Mouse (Mus musculus) stomach, embryonic 16.5 days (tissue): ENCODE measurements around the gene Pced1a. TPM values are rescaled to one million over a fixed set of nuclear protein-coding genes. Genes with fewer than 3 reads are reported as not detected.
"Not testable (repeated sequence)": the region's sequence is repeated elsewhere in the genome, so short reads cannot be mapped to it uniquely, and the experiment has no call there.

Experiments used
- ATAC-seq: fragments of 200-750 bp; cut with Nextera tagmentation; 2 replicates; pipeline ENCODE4 v1.8.0; 2017; ENCODE audit warnings: moderate number of reproducible peaks, moderate TSS enrichment; ENCODE audit not compliant: insufficient read depth, low FRiP score
- H3K27ac ChIP-seq: fragments of 300-500 bp; sonication (generic); 2 replicates; pipeline ENCODE4 v1.5.1; 2014; ENCODE audit warnings: low read length
- H3K27me3 ChIP-seq: fragments of 300-500 bp; sonication (generic); 2 replicates; pipeline ENCODE4 v1.6.1; 2014; ENCODE audit warnings: low read length, control low read depth, mixed read lengths; ENCODE audit not compliant: control insufficient read depth, insufficient read depth
- H3K36me3 ChIP-seq: fragments of 300-500 bp; sonication (generic); 2 replicates; pipeline ENCODE4 v1.6.1; 2014; ENCODE audit warnings: low read length; ENCODE audit not compliant: control insufficient read depth, insufficient read depth
- H3K4me1 ChIP-seq: fragments of 300-500 bp; sonication (generic); 2 replicates; pipeline ENCODE4 v1.6.1; 2014; ENCODE audit warnings: low read length, control low read depth, mixed read lengths; ENCODE audit not compliant: control insufficient read depth, insufficient read depth
- H3K4me2 ChIP-seq: fragments of 300-500 bp; sonication (generic); 2 replicates; pipeline ENCODE4 v1.6.1; 2014; ENCODE audit warnings: low read depth, low read length, mixed read lengths
- H3K4me3 ChIP-seq: fragments of 300-500 bp; sonication (generic); replicated peaks from 2 replicates; pipeline ENCODE4 v1.5.1; 2014; ENCODE audit warnings: mild to moderate bottlenecking, low read length
- H3K9ac ChIP-seq: fragments of 300-500 bp; sonication (generic); 2 replicates; pipeline ENCODE4 v1.6.1; 2014; ENCODE audit warnings: low read length
- H3K9me3 ChIP-seq: fragments of 300-500 bp; sonication (generic); replicated peaks from 2 replicates; pipeline ENCODE4 v1.6.1; 2016; ENCODE audit warnings: low read length, control low read depth; ENCODE audit not compliant: control insufficient read depth
- WGBS: fragments of 180-500 bp; shearing (Covaris S2); extraction: QIAGEN DNeasy Blood & Tissue Kit; methylation state at CpG from one replicate; pipeline ENCODE4 v1.1.7; 2014; 5-methylcytosine and 5-hydroxymethylcytosine counted together
- polyA plus RNA-seq: library from polyadenylated mRNA; unstranded; fragments of >200 nt; fragmentation: Nextera tagmentation; extraction: Ambion mirVana; gene quantifications from 2 replicates; pipeline ENCODE4 v1.2.1, GENCODE M21; 2015

Gene Pced1a
- polyA plus RNA-seq, 1 experiment from 2014 or later = 16.4 TPM

- no peak overlapping the region for H3K9ac ChIP-seq
- H3K4me1 ChIP-seq = no peaks in the 10 kb centered on the region
- H3K9me3 ChIP-seq = no peaks in the 10 kb centered on the region
- 60% methylated on average over 6 of the region's 6 CpGs for WGBS
- H3K27ac ChIP-seq = no peak overlapping the region
- no peaks in the 10 kb centered on the region for H3K27me3 ChIP-seq
- H3K4me2 ChIP-seq = no peak overlapping the region
- H3K4me3 ChIP-seq = no peak overlapping the region
- H3K36me3 ChIP-seq = no peaks in the 10 kb centered on the region
- ATAC-seq = no peak
Observed at GRCm38 (mm10) chr2:130383895-130384294, 40.6 kb downstream of the Pced1a start.

GRCm38 (mm10) chr2:130383205-130383604 is 41.3 kb downstream of the Pced1a start:
- Histone ChIP-seq H3K4me2 (no peak overlapping the region), H3K9me3 (no peaks in the 10 kb centered on the region), H3K27ac (no peak overlapping the region), H3K36me3 (no peaks in the 10 kb centered on the region), H3K27me3 (no peaks in the 10 kb centered on the region), H3K4me1 (no peaks in the 10 kb centered on the region), H3K9ac (no peak overlapping the region), H3K4me3 (no peak overlapping the region)
- 50% methylated on average over 3 of the region's 3 CpGs for WGBS
- no peak for ATAC-seq

GRCm38 (mm10) chr2:130374951-130375350 is 49.5 kb downstream of the Pced1a start:
- ATAC-seq = no peak
- Histone ChIP-seq H3K9me3 (no peaks in the 10 kb centered on the region), H3K27me3 (no peaks in the 10 kb centered on the region), H3K4me1 (no peaks in the 10 kb centered on the region), H3K27ac (no peak overlapping the region), H3K4me3 (no peak overlapping the region), H3K36me3 (no peaks in the 10 kb centered on the region), H3K4me2 (no peak overlapping the region), H3K9ac (no peak overlapping the region)
- WGBS = 74% methylated on average over 4 of the region's 4 CpGs

GRCm38 (mm10) chr2:130373026-130373425 is 51.5 kb downstream of the Pced1a start:
- H3K4me3 ChIP-seq, H3K27ac ChIP-seq, H3K9me3 ChIP-seq, H3K4me1 ChIP-seq, H3K27me3 ChIP-seq, H3K9ac ChIP-seq, ATAC-seq, H3K36me3 ChIP-seq, H3K4me2 ChIP-seq: not testable (repeated sequence)
- WGBS = 36% methylated on average over 1 of the region's 1 CpGs

- H3K4me2 ChIP-seq = no peak overlapping the region
- no peak overlapping the region for H3K9ac ChIP-seq
- no peaks in the 10 kb centered on the region for H3K4me1 ChIP-seq
- no peak for ATAC-seq
- H3K9me3 ChIP-seq = no peaks in the 10 kb centered on the region
- H3K4me3 ChIP-seq = no peak overlapping the region
- H3K27ac ChIP-seq = no peak overlapping the region
- no peaks in the 10 kb centered on the region for H3K36me3 ChIP-seq
- H3K27me3 ChIP-seq = peaks cover 8% of the 10 kb centered on the region
- WGBS = 54% methylated on average over 4 of the region's 4 CpGs
Observed at GRCm38 (mm10) chr2:130367386-130367785, 57.1 kb downstream of the Pced1a start.

Other genes starting within 250 kb of the Pced1a start
- gene Snrpb, start 245.3 kb downstream of the Pced1a start, polyA plus RNA-seq = 475 and 486 TPM in 2 replicates
- not detected in 2 replicates for gene Tmc2, start 229.5 kb downstream of the Pced1a start, polyA plus RNA-seq
- 221 and 222 TPM in 2 replicates for gene Nop56, start 150.3 kb downstream of the Pced1a start, polyA plus RNA-seq
- 185 and 187 TPM in 2 replicates for gene Idh3b, start 140.2 kb downstream of the Pced1a start, polyA plus RNA-seq
- 1.4 and 2.1 TPM in 2 replicates for gene Ebf4, start 129.5 kb downstream of the Pced1a start, polyA plus RNA-seq
- 53.5 and 56.4 TPM in 2 replicates for gene Cpxm1, start 27.1 kb downstream of the Pced1a start, polyA plus RNA-seq
- not detected in 2 replicates for gene Gm28372, start 19.5 kb downstream of the Pced1a start, polyA plus RNA-seq
- gene 1700020A23Rik, start 19.4 kb downstream of the Pced1a start, polyA plus RNA-seq = not detected in 2 replicates
- gene Tmem239, start 18.2 kb downstream of the Pced1a start, polyA plus RNA-seq = not detected in 2 replicates
- gene Vps16, start 362 bp downstream of the Pced1a start, polyA plus RNA-seq = 83.2 and 93.8 TPM in 2 replicates
- 68.4 and 70.8 TPM in 2 replicates for gene Ptpra, start 25.6 kb upstream of the Pced1a start, polyA plus RNA-seq
- 69.6 and 82.3 TPM in 2 replicates for gene Mrps26, start 139.0 kb upstream of the Pced1a start, polyA plus RNA-seq
- not detected in 2 replicates for gene Oxt, start 151.5 kb upstream of the Pced1a start, polyA plus RNA-seq
- not detected in 2 replicates for gene Avp, start 157.9 kb upstream of the Pced1a start, polyA plus RNA-seq
- 14.7 and 16.0 TPM in 2 replicates for gene Fastkd5, start 205.3 kb upstream of the Pced1a start, polyA plus RNA-seq
- gene Ubox5, start 205.3 kb upstream of the Pced1a start, polyA plus RNA-seq = 9.6 and 10.7 TPM in 2 replicates
- gene Lzts3, start 218.1 kb upstream of the Pced1a start, polyA plus RNA-seq = 7.5 and 8.4 TPM in 2 replicates
- gene Ddrgk1, start 240.0 kb upstream of the Pced1a start, polyA plus RNA-seq = 76.6 and 78.6 TPM in 2 replicates
- gene Itpa, start 242.9 kb upstream of the Pced1a start, polyA plus RNA-seq = 71.7 and 85.5 TPM in 2 replicates